Mouse (Mus musculus) lung, postnatal 0 days (tissue): Measurements from ENCODE around the gene Rbm25. TPM values are rescaled to one million over a fixed set of nuclear protein-coding genes. Genes with fewer than 3 reads are reported as not detected.

Source experiments
- ATAC-seq: fragments of 200-750 bp; cut with Nextera tagmentation; 2 replicates; pipeline ENCODE4 v1.8.0; 2017; ENCODE audit warnings: moderate library complexity
- DNase-seq: peaks from one replicate; pipeline ENCODE4 v3.0.0-alpha.2; 2016; ENCODE audit warnings: low spot score
- H3K27ac ChIP-seq: fragments of 300-500 bp; sonication (generic); 2 replicates; pipeline ENCODE4 v1.5.1; 2014; ENCODE audit warnings: antibody characterized with exemption, mild to moderate bottlenecking, low read length, mixed read lengths
- H3K27me3 ChIP-seq: fragments of 300-500 bp; sonication (generic); replicated peaks from 2 replicates; pipeline ENCODE4 v1.6.1; 2014; ENCODE audit warnings: low read length, mixed read lengths; ENCODE audit not compliant: insufficient read depth
- H3K36me3 ChIP-seq: fragments of 300-500 bp; sonication (generic); 2 replicates; pipeline ENCODE4 v1.6.1; 2014; ENCODE audit warnings: low read length, mixed read lengths; ENCODE audit not compliant: insufficient read depth
- H3K4me1 ChIP-seq: fragments of 300-500 bp; sonication (generic); 2 replicates; pipeline ENCODE4 v1.6.1; 2014; ENCODE audit warnings: antibody characterized with exemption, low read depth, low read length, mixed read lengths; ENCODE audit not compliant: insufficient read depth
- H3K4me2 ChIP-seq: fragments of 300-500 bp; sonication (generic); replicated peaks from 2 replicates; pipeline ENCODE4 v1.6.1; 2014; ENCODE audit warnings: low read depth, mild to moderate bottlenecking, low read length, moderate library complexity, mixed read lengths
- H3K4me3 ChIP-seq: fragments of 300-500 bp; sonication (generic); 2 replicates; pipeline ENCODE4 v1.5.1; 2014; ENCODE audit warnings: low read depth, low read length
- H3K9ac ChIP-seq: fragments of 300-500 bp; sonication (generic); replicated peaks from 2 replicates; pipeline ENCODE4 v1.6.1; 2014; ENCODE audit warnings: low read depth, mild to moderate bottlenecking
- H3K9me3 ChIP-seq: fragments of 300-500 bp; sonication (generic); 2 replicates; pipeline ENCODE4 v1.6.1; 2016; ENCODE audit warnings: low read length, mixed read lengths
- CTCF ChIP-seq: IDR thresholded peaks from 2 replicates; pipeline ENCODE4 v1.5.1; 2016; ENCODE audit warnings: antibody characterized with exemption, mild to moderate bottlenecking
- EP300 ChIP-seq: IDR thresholded peaks from 2 replicates; pipeline ENCODE4 v1.6.1; 2016; ENCODE audit warnings: antibody characterized with exemption, mild to moderate bottlenecking, control low read depth
- WGBS: fragments of 180-500 bp; shearing (Covaris S2); extraction: QIAGEN DNeasy Blood & Tissue Kit; methylation state at CpG from one replicate; pipeline ENCODE4 v1.1.7; 2014; 5-methylcytosine and 5-hydroxymethylcytosine counted together
- polyA plus RNA-seq: library from polyadenylated mRNA; unstranded; fragments of >200 nt; fragmentation: Nextera tagmentation; extraction: Ambion mirVana; gene quantifications from 2 replicates; pipeline ENCODE4 v1.2.1, GENCODE M21; 2015

Gene Rbm25
- polyA plus RNA-seq, 1 experiment from 2014 or later = 138 TPM

DNA sequence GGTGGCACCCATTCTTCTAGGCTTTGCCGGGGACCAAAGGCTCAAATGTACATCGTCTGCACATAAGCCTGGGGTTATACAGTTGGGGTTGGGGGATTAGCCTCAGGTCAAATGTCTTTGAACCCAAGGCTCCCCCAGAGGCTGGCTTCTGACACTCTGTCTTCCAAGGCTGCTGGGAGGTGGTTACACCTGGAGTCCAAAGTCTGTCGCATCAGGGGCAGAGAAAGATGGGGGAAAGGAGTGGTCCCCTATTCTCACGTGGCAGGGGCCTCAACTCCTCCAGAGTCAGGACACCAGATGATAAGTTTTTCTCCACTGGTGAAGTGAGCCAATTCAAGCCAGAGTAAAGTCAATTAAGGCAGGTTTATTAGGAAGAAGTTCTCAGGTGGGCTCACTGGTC lies 67.6 kb downstream of the Rbm25 start:
- no peaks in the 10 kb centered on the region for H3K9me3 ChIP-seq
- TF ChIP-seq EP300 = no peak
- TF ChIP-seq CTCF = no peak
- DNase-seq (no peak), ATAC-seq (no peak)
- H3K36me3 ChIP-seq = peaks cover 7% of the 10 kb centered on the region; the same call in 1 of the 2 replicates
- 87% methylated on average over 4 of the region's 4 CpGs for WGBS
- no peak overlapping the region for H3K27ac ChIP-seq
- no peaks in the 10 kb centered on the region for H3K4me1 ChIP-seq
- H3K27me3 ChIP-seq = no peaks in the 10 kb centered on the region
- H3K4me2 ChIP-seq = no peak overlapping the region
- no peak overlapping the region for H3K9ac ChIP-seq
- H3K4me3 ChIP-seq = no peak overlapping the region

DNA sequence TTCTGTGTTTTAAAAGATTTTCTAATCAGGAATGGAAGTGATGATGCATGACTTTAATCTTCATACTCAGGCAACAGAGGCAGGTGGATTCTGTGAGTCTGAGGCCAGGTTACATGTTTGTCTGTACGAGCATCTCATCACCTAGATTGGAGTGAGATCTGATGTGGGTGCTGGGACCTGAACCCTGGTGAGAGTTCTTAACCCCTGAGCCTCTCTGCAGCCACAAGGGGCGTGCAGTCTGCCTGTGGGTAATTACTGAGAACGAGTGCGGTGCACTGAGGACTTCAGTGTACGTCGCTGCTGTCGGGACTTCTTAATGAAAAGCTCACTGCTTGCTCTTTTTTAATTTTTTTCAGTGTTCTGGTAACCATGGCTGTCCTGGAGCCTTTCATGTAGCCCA lies 70.6 kb downstream of the Rbm25 start:
- WGBS = 94% methylated on average over 7 of the region's 7 CpGs
- peaks cover 7% of the 10 kb centered on the region; the same call in 1 of the 2 replicates for H3K36me3 ChIP-seq
- H3K4me3 ChIP-seq = no peak overlapping the region

DNA sequence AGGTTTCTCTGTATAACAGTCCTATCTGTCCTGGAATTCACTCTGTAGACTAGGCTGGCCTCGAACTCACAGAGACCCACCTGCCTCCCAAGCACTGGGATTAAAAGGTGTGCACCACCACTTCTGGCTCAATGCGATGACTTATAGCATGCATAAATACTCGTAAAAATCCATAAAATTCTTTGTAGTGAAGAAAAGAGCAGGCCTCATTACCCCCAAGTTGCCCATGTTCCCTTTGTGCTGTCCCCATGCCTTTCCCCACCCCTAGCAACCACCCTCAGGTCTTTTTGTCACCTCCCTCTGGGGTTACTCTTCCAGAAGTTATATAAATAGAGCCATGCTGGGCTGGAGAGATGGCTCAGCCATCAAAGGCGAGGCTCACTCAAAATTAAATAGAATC lies 71.8 kb downstream of the Rbm25 start:
- no peak for DNase-seq
- Histone ChIP-seq H3K27ac (no peak overlapping the region), H3K4me3 (no peak overlapping the region), H3K27me3 (no peaks in the 10 kb centered on the region), H3K36me3 (peaks cover 7% of the 10 kb centered on the region; the same call in 1 of the 2 replicates), H3K9me3 (no peaks in the 10 kb centered on the region), H3K4me1 (no peaks in the 10 kb centered on the region), H3K4me2 (no peak overlapping the region), H3K9ac (no peak overlapping the region)
- ATAC-seq = no peak
- TF ChIP-seq EP300 = no peak
- TF ChIP-seq CTCF = no peak
- 88% methylated on average over 4 of the region's 4 CpGs for WGBS

More for the DNA sequence above, 70.6 kb downstream of the Rbm25 start:
- no peaks in the 10 kb centered on the region for H3K27me3 ChIP-seq
- no peak overlapping the region for H3K9ac ChIP-seq
- no peak for DNase-seq
- no peak overlapping the region for H3K4me2 ChIP-seq
- TF ChIP-seq CTCF (no peak), EP300 (no peak)
- H3K4me1 ChIP-seq = no peaks in the 10 kb centered on the region
- no peak overlapping the region for H3K27ac ChIP-seq
- ATAC-seq = no peak
- H3K9me3 ChIP-seq = no peaks in the 10 kb centered on the region

DNA sequence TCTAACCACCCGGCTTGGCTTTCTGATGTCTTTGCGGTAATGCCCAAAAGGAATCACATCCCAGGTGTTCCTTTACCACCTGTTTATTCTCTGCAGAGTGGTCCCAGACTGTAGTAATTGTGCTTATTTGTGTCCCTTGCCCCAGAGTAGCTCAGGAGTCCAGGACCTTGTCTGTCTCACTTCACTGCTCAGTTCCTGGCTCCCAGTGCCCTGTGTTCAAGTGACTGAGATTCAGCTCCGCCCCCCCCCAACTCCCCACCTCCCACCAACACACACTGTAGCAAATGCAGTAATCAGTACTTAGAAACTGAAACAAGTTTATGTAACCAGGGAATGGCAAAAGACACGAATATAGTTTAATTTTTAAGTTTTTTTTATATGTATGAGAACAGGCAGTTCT lies 75.9 kb downstream of the Rbm25 start:
- ATAC-seq (no peak), DNase-seq (no peak)
- Histone ChIP-seq H3K9ac (no peak overlapping the region), H3K36me3 (0 out of 2 replicates have a peak, but pooled peaks cover under 1% of the 10 kb centered on the region), H3K4me2 (no peak overlapping the region), H3K4me3 (no peak overlapping the region), H3K27ac (no peak overlapping the region), H3K27me3 (no peaks in the 10 kb centered on the region), H3K4me1 (no peaks in the 10 kb centered on the region), H3K9me3 (no peaks in the 10 kb centered on the region)
- TF ChIP-seq CTCF (no peak), EP300 (no peak)
- WGBS = 92% methylated on average over 4 of the region's 4 CpGs

DNA sequence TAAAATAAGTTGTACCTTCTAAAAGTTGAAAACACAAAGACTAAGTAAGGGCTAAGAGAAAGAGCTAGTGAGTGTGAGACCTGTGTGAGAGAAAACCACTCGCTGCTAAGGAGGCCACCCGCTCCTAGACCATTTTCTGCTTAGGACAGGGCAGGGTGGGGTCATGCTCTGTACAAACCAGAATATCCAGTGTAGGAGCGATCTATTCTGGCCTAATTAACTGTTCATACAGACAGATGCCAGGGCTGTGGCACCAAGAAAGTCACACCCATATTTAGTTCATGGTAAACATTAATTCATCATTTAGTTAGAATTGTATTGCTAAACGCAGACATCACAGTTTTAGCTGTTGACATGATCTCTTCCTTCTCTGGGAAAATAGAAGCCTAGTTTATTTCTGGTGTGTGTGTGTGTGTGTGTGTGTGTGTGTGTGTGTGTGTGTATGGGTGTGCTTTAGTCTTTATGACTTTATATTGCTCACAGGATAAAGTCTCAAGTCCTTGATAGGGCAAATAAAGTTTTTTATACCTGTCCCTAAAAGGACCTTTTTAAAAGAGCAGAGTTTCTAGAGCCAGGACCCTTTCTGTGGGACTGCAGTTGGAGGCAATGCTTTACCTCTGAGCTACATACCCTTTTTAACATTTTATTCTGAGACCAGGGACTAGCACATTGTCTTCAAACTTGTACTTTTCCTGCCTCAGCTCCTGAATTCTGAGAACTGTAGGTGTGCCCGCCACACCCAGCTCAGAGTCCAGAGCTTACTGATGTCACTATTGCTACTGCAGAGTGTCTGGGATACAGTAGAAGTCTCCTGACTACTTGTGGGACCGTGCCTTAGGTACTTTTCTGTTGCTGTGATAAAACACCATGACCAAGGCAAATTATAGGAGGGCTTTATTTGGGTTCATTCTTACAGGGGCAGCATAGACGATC lies 77.4 kb downstream of the Rbm25 start:
- Histone ChIP-seq H3K4me1 (no peaks in the 10 kb centered on the region), H3K27me3 (no peaks in the 10 kb centered on the region), H3K27ac (no peak overlapping the region), H3K4me3 (no peak overlapping the region), H3K9me3 (no peaks in the 10 kb centered on the region), H3K36me3 (no peaks in the 10 kb centered on the region), H3K9ac (no peak overlapping the region), H3K4me2 (no peak overlapping the region)
- DNase-seq = no peak
- no peak for TF ChIP-seq CTCF
- TF ChIP-seq EP300 = no peak
- 76% methylated on average over 7 of the region's 7 CpGs for WGBS
- no peak for ATAC-seq

DNA sequence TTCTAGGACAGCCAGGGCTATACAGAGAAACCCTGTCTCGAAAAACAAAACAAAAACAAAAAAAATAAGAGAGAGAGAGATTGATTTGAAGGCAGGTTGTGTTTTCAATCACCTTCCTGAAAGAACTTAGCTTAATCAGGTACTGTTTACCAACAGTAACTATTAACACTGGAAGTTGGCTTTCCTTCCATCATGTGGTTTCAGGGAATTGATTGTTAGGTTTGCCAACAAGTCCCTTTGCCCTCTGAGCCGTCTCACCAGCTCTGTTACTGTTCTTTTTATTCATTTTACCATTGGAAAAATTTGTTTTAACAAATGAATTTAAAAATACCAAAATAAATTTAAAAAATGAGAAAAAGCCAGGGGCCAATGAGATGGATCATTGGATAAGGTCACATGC lies 78.9 kb downstream of the Rbm25 start:
- no peak overlapping the region for H3K4me2 ChIP-seq
- WGBS = 85% methylated on average over 2 of the region's 2 CpGs
- no peak overlapping the region for H3K4me3 ChIP-seq
- H3K9ac ChIP-seq = no peak overlapping the region
- no peak for DNase-seq
- no peaks in the 10 kb centered on the region for H3K36me3 ChIP-seq
- no peaks in the 10 kb centered on the region for H3K27me3 ChIP-seq
- no peaks in the 10 kb centered on the region for H3K4me1 ChIP-seq
- no peak overlapping the region for H3K27ac ChIP-seq
- ATAC-seq = no peak
- no peak for TF ChIP-seq CTCF
- H3K9me3 ChIP-seq = no peaks in the 10 kb centered on the region
